Mouse (Mus musculus) thymus, adult 2 months (tissue): ENCODE data around the gene N6amt1.

Source experiments
- CTCF ChIP-seq: fragments of 200-500 bp; IDR thresholded peaks from 2 replicates; pipeline ENCODE4 v1.5.1; 2012; ENCODE audit warnings: mild to moderate bottlenecking, control low read depth, low read length, moderate library complexity, borderline replicate concordance; ENCODE audit not compliant: control insufficient read depth, poor library complexity, insufficient read depth; ENCODE audit errors: extremely low read depth
- POLR2A ChIP-seq: fragments of 200-500 bp; IDR thresholded peaks from 2 replicates; pipeline ENCODE4 v1.6.1; 2012; ENCODE audit warnings: mild to moderate bottlenecking, low read length, control low read depth, moderate library complexity; ENCODE audit not compliant: control insufficient read depth, poor library complexity, insufficient read depth; ENCODE audit errors: extremely low read depth

GRCm38 (mm10) chr16:87351386-87352105, 2.4 kb upstream of the N6amt1 start:
- no peak for TF ChIP-seq POLR2A
- TF ChIP-seq CTCF, result no peak
